Mouse (Mus musculus): ENCODE results near the gene Gpr176. TPM values are rescaled to one million over a fixed set of nuclear protein-coding genes. Genes with fewer than 3 reads are reported as not detected.

The Gpr176 gene
- polyA plus RNA-seq, 1 experiment from 2014 or later: 0.34 TPM

DNA sequence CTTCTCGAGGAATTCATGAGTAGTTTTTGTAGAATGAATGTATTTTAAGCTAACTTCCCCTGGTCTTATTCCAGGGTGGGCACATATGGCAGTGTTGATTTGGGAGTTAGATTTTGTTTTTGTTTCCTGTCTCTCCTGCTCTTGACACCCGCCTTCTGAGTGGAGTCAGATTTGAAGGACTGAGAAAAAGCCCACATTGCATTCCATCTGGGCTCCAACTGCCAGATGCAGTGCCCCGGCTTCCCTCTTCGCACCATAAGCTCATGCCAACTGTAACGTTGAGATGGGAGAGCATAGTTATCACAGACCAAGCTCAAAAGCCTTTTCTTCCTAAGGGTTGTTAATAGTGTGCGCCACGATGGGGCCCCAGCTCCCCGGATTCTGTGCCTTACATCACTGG is 110.5 kb downstream of the Gpr176 start:
- 54% methylated on average over 8 of the region's 8 CpGs for WGBS
- no peak overlapping the region for H3K27ac ChIP-seq

GRCm38 (mm10) chr2:118259746-118260145 is 113.5 kb downstream of the Gpr176 start:
- WGBS: 79% methylated on average over 5 of the region's 5 CpGs
- H3K36me3 ChIP-seq: no peaks in the 10 kb centered on the region
- H3K9ac ChIP-seq: no peak overlapping the region
- H3K4me3 ChIP-seq: no peak overlapping the region
- no peaks in the 10 kb centered on the region; the same call in 1 of the 2 replicates for H3K27me3 ChIP-seq
- H3K27ac ChIP-seq: no peak overlapping the region
- no peaks in the 10 kb centered on the region for H3K9me3 ChIP-seq
- H3K4me2 ChIP-seq: no peak overlapping the region
- no peak for ATAC-seq (ENCODE audit: insufficient number of reproducible peaks, insufficient read depth, low FRiP score, low TSS enrichment, low read depth)
- H3K4me1 ChIP-seq: peaks cover 9% of the 10 kb centered on the region; the same call in 1 of the 2 replicates

More for the DNA sequence above, 110.5 kb downstream of the Gpr176 start:
- H3K27me3 ChIP-seq: no peaks in the 10 kb centered on the region; the same call in 1 of the 2 replicates
- no peaks in the 10 kb centered on the region for H3K9me3 ChIP-seq
- H3K9ac ChIP-seq: 0 out of 2 replicates have a peak overlapping the region, but pooled peaks have one; percentile 23
- H3K4me3 ChIP-seq: no peak overlapping the region
- no peaks in the 10 kb centered on the region for H3K36me3 ChIP-seq
- 0 out of 2 replicates have a peak, but pooled peaks cover 4% of the 10 kb centered on the region for H3K4me1 ChIP-seq
- no peak for ATAC-seq (ENCODE audit: insufficient number of reproducible peaks, insufficient read depth, low FRiP score, low TSS enrichment, low read depth)
- H3K4me2 ChIP-seq: no peak overlapping the region

GRCm38 (mm10) chr2:118257094-118257493 is 116.1 kb downstream of the Gpr176 start:
- no peak for ATAC-seq (ENCODE audit: insufficient number of reproducible peaks, insufficient read depth, low FRiP score, low TSS enrichment, low read depth)
- Histone ChIP-seq H3K27me3 (no peaks in the 10 kb centered on the region), H3K9ac (no peak overlapping the region), H3K4me2 (peak overlapping the region; percentile 71), H3K9me3 (no peaks in the 10 kb centered on the region), H3K27ac (no peak overlapping the region), H3K4me3 (peak overlapping the region; percentile 46), H3K4me1 (peaks cover 4% of the 10 kb centered on the region; the same call in 1 of the 2 replicates), H3K36me3 (no peaks in the 10 kb centered on the region)
- 73% methylated on average over 8 of the region's 8 CpGs for WGBS

DNA sequence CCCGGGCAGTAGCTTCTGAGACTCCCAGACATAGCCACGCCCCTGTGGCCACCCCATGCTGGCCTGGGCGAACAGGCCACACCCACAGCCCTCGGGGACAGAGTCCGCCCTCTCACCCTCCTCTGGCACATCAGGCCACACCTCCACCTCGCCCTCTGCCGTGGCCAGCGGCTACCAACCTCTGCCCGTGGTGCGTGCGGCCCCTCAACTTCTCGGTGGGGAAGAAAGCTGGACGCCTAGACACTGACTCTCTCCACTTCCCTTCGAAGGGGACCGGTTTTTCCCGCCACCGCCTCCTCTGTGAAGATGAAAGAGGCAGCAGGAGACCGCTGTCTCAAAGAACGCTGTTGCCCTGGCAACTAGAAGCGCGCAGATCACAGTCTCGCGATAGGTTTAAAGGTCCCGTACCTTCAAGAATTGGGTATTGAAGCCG is 116.6 kb downstream of the Gpr176 start, which contains the start of gene Fsip1:
Gene Fsip1 (minus strand): TSS at position 346 of the 433 bp plus-strand sequence.
- Histone ChIP-seq H3K27ac (no peak within 1 kb of the TSS), H3K4me2 (peak within 1 kb of the TSS; percentile 71), H3K4me1 (peaks cover 4% of the 10 kb centered on the region; the same call in 1 of the 2 replicates), H3K27me3 (no peaks in the 10 kb centered on the region), H3K9ac (peak within 1 kb of the TSS; percentile 62; the same call in 1 of the 2 replicates), H3K4me3 (peak within 1 kb of the TSS; percentile 46), H3K36me3 (no peaks in the 10 kb centered on the region), H3K9me3 (no peaks in the 10 kb centered on the region)
- WGBS: 2% methylated on average over 25 of the region's 25 CpGs
- ATAC-seq (ENCODE audit: insufficient number of reproducible peaks, insufficient read depth, low FRiP score, low TSS enrichment, low read depth): peak; percentile 84; the same call in 1 of the 2 replicates

GRCm38 (mm10) chr2:118254516-118254915 is 118.7 kb downstream of the Gpr176 start:
- no peak overlapping the region for H3K9ac ChIP-seq
- no peaks in the 10 kb centered on the region for H3K36me3 ChIP-seq
- peaks cover 4% of the 10 kb centered on the region; the same call in 1 of the 2 replicates for H3K4me1 ChIP-seq
- H3K27me3 ChIP-seq: no peaks in the 10 kb centered on the region
- 75% methylated on average over 8 of the region's 8 CpGs for WGBS
- no peak overlapping the region for H3K4me2 ChIP-seq
- H3K4me3 ChIP-seq: no peak overlapping the region
- ATAC-seq (ENCODE audit: insufficient number of reproducible peaks, insufficient read depth, low FRiP score, low TSS enrichment, low read depth): no peak
- H3K27ac ChIP-seq: no peak overlapping the region
- H3K9me3 ChIP-seq: no peaks in the 10 kb centered on the region

- WGBS: 71% methylated on average over 12 of the region's 12 CpGs
Measured at GRCm38 (mm10) chr2:118248966-118249365, 124.3 kb downstream of the Gpr176 start.

DNA sequence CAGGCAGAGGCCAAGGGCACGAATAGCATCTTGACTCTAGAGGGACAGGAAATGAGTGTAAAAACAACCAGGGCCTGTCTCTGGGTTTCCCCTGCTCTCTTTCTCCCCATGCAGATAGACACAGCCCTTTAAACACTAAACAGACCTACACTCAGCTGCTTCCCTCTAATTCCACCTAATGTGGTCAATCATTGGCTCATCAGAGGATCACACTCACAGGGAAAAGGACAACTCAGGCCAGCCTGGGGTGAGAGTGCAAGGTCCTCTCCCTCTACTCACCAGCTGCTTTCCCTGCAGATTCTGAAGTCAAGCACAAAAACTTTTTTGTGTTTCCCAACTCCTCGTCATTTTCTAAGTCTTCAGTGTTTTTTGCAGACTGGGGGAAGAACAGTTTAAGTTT is 125.2 kb downstream of the Gpr176 start:
- ATAC-seq (ENCODE audit: insufficient number of reproducible peaks, insufficient read depth, low FRiP score, low TSS enrichment, low read depth): no peak
- Histone ChIP-seq H3K27ac (no peak overlapping the region), H3K4me2 (no peak overlapping the region), H3K9ac (no peak overlapping the region), H3K27me3 (no peaks in the 10 kb centered on the region), H3K4me1 (no peaks in the 10 kb centered on the region), H3K9me3 (no peaks in the 10 kb centered on the region), H3K36me3 (no peaks in the 10 kb centered on the region), H3K4me3 (no peak overlapping the region)
- WGBS: 33% methylated on average over 2 of the region's 2 CpGs

More at GRCm38 (mm10) chr2:118248966-118249365, 124.3 kb downstream of the Gpr176 start:
- H3K27me3 ChIP-seq: no peaks in the 10 kb centered on the region
- ATAC-seq (ENCODE audit: insufficient number of reproducible peaks, insufficient read depth, low FRiP score, low TSS enrichment, low read depth): no peak
- no peak overlapping the region for H3K27ac ChIP-seq
- H3K4me3 ChIP-seq: no peak overlapping the region
- H3K9me3 ChIP-seq: no peaks in the 10 kb centered on the region
- H3K4me2 ChIP-seq: no peak overlapping the region
- no peaks in the 10 kb centered on the region for H3K36me3 ChIP-seq
- H3K9ac ChIP-seq: no peak overlapping the region
- H3K4me1 ChIP-seq: no peaks in the 10 kb centered on the region

GRCm38 (mm10) chr2:118245914-118246313 is 127.3 kb downstream of the Gpr176 start:
- ATAC-seq (ENCODE audit: insufficient number of reproducible peaks, insufficient read depth, low FRiP score, low TSS enrichment, low read depth): no peak
- Histone ChIP-seq H3K9me3 (no peaks in the 10 kb centered on the region), H3K27me3 (no peaks in the 10 kb centered on the region), H3K4me2 (no peak overlapping the region), H3K36me3 (no peaks in the 10 kb centered on the region), H3K9ac (no peak overlapping the region), H3K4me1 (no peaks in the 10 kb centered on the region), H3K4me3 (no peak overlapping the region), H3K27ac (no peak overlapping the region)
- WGBS: 9% methylated on average over 10 of the region's 10 CpGs

DNA sequence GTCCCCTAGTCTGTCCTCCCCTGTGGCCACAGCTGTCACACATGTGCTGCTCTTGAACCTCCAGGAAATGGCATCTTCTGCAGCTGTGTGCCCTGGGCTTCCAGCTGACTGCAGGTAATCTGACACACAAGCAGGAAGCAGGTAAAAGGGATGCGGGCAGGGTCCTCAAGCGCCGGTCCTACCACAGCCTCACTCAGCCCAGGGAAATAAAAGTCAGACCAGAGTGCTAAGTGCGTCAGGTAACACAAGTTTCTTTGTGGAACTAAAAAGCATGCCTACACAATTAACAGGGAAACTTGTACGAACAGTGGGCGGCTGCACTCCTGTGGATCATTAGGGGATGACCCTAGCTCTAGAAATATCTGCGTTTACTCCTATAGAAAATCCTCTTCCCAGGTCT is 137.0 kb downstream of the Gpr176 start:
- Histone ChIP-seq H3K4me2 (no peak overlapping the region), H3K36me3 (no peaks in the 10 kb centered on the region), H3K27me3 (no peaks in the 10 kb centered on the region), H3K4me3 (no peak overlapping the region), H3K9me3 (no peaks in the 10 kb centered on the region), H3K4me1 (peaks cover 11% of the 10 kb centered on the region), H3K9ac (no peak overlapping the region), H3K27ac (no peak overlapping the region)
- WGBS: 32% methylated on average over 7 of the region's 7 CpGs
- ATAC-seq (ENCODE audit: insufficient number of reproducible peaks, insufficient read depth, low FRiP score, low TSS enrichment, low read depth): no peak

GRCm38 (mm10) chr2:118235614-118236013 is 137.6 kb downstream of the Gpr176 start:
- no peaks in the 10 kb centered on the region for H3K9me3 ChIP-seq
- ATAC-seq (ENCODE audit: insufficient number of reproducible peaks, insufficient read depth, low FRiP score, low TSS enrichment, low read depth): no peak
- H3K27ac ChIP-seq: no peak overlapping the region
- 0 out of 2 replicates have a peak overlapping the region, but pooled peaks have one; percentile 11 for H3K9ac ChIP-seq
- no peaks in the 10 kb centered on the region for H3K36me3 ChIP-seq
- WGBS: 53% methylated on average over 3 of the region's 3 CpGs
- H3K4me1 ChIP-seq: peaks cover 11% of the 10 kb centered on the region
- H3K27me3 ChIP-seq: no peaks in the 10 kb centered on the region
- no peak overlapping the region for H3K4me2 ChIP-seq
- H3K4me3 ChIP-seq: no peak overlapping the region

- Histone ChIP-seq H3K9ac (no peak overlapping the region), H3K27me3 (no peaks in the 10 kb centered on the region), H3K9me3 (no peaks in the 10 kb centered on the region), H3K36me3 (no peaks in the 10 kb centered on the region), H3K4me2 (no peak overlapping the region), H3K4me1 (peaks cover 9% of the 10 kb centered on the region), H3K4me3 (no peak overlapping the region), H3K27ac (no peak overlapping the region)
- ATAC-seq (ENCODE audit: insufficient number of reproducible peaks, insufficient read depth, low FRiP score, low TSS enrichment, low read depth): no peak
- 74% methylated on average over 3 of the region's 3 CpGs for WGBS
Measured at GRCm38 (mm10) chr2:118230544-118230943, 142.7 kb downstream of the Gpr176 start.

DNA sequence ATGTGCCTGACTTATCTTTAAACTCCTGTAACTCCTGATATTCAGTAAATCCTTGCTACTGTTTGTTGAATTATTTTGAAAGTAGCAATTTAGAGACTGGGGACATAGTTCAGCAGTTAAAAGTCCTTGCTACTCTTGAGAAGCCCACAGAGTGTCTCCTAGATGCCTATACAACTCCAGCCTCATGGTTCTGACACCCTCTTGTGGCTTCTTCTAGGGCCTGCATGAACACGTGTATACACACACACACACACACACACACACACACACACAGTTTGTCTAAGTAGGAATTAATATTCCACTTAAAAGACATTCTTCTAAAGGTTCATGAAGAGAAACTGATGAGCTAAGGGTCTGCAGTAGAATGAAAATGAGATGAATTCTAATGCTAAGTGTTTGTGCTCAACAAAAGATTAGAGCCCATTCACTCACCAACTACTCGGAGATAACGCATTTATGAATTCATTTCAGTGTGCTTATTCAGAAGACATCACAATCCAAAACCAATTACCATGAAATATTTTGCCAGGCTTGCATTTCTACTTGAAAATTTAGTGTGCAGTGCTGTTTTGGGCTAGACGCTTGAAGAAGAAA is 144.6 kb downstream of the Gpr176 start:
- no peak overlapping the region for H3K4me2 ChIP-seq
- no peaks in the 10 kb centered on the region for H3K27me3 ChIP-seq
- WGBS: 86% methylated on average over 4 of the region's 4 CpGs
- H3K9me3 ChIP-seq: no peaks in the 10 kb centered on the region
- peaks cover 21% of the 10 kb centered on the region for H3K4me1 ChIP-seq
- H3K36me3 ChIP-seq: no peaks in the 10 kb centered on the region
- no peak overlapping the region for H3K27ac ChIP-seq
- no peak for ATAC-seq (ENCODE audit: insufficient number of reproducible peaks, insufficient read depth, low FRiP score, low TSS enrichment, low read depth)
- no peak overlapping the region for H3K4me3 ChIP-seq
- no peak overlapping the region for H3K9ac ChIP-seq
